Mouse (Mus musculus) heart, adult 2 months (tissue): ENCODE results near the gene Wiz. TPM values are rescaled to one million over a fixed set of nuclear protein-coding genes. Genes with fewer than 3 reads are reported as not detected.

ENCODE experiments used
- DNase-seq, 2 experiments: peaks; one replicate each; pipeline ENCODE4 v3.0.0; 2021
- H3K27ac ChIP-seq: fragments of 200-600 bp; 2 replicates; pipeline ENCODE4 v1.8.1; 2022
- H3K27me3 ChIP-seq: fragments of 200-500 bp; 2 replicates; pipeline ENCODE4 v1.6.1; 2012; ENCODE audit warnings: mild to moderate bottlenecking, low read length, inconsistent platforms, mixed read lengths; ENCODE audit not compliant: control insufficient read depth, insufficient read depth
- H3K36me3 ChIP-seq: fragments of 200-500 bp; 2 replicates; pipeline ENCODE4 v1.6.1; 2012; ENCODE audit warnings: low read length, inconsistent platforms; ENCODE audit not compliant: control insufficient read depth, insufficient read depth
- H3K4me1 ChIP-seq: fragments of 200-500 bp; 2 replicates; pipeline ENCODE4 v1.6.1; 2011; ENCODE audit warnings: low read length; ENCODE audit not compliant: control insufficient read depth, insufficient read depth
- H3K4me3 ChIP-seq: fragments of 200-600 bp; 2 replicates; pipeline ENCODE4 v1.8.1; 2022
- H3K79me2 ChIP-seq: fragments of 200-500 bp; replicated peaks from 2 replicates; pipeline ENCODE4 v1.6.1; 2012; ENCODE audit warnings: mild to moderate bottlenecking, inconsistent platforms, low read length, moderate library complexity, mixed read lengths; ENCODE audit not compliant: control insufficient read depth, insufficient read depth
- H3K9ac ChIP-seq: fragments of 200-500 bp; 2 replicates; pipeline ENCODE4 v1.6.1; 2012; ENCODE audit warnings: low read depth, mild to moderate bottlenecking, control low read depth, inconsistent platforms, low read length, mixed read lengths
- CTCF ChIP-seq: fragments of 200-600 bp; IDR thresholded peaks from 2 replicates; pipeline ENCODE4 v1.8.1; 2022; ENCODE audit warnings: antibody characterized with exemption, mild to moderate bottlenecking, moderate library complexity
- EP300 ChIP-seq: fragments of 200-500 bp; IDR thresholded peaks from 2 replicates; pipeline ENCODE4 v1.6.1; 2011; ENCODE audit warnings: low read depth, low read length, control low read depth; ENCODE audit not compliant: insufficient read depth
- POLR2A ChIP-seq: fragments of 200-500 bp; IDR thresholded peaks from 2 replicates; pipeline ENCODE4 v1.6.1; 2011; ENCODE audit warnings: mild to moderate bottlenecking, low read depth, low read length, control low read depth; ENCODE audit not compliant: insufficient read depth
- WGBS: fragments of 180-500 bp; shearing (Covaris S2); methylation state at CpG from one replicate; pipeline ENCODE4 v1.1.7; 2018; 5-methylcytosine and 5-hydroxymethylcytosine counted together
- intact Hi-C: fragments of 180-260 bp; cut with DNase I; formaldehyde crosslinking; loops from one replicate; pipeline ENCODE4 v1.15.1; 2025
- polyA plus RNA-seq: library from polyadenylated mRNA; depleted of rRNA; stranded (reverse); fragments of >200 nt; gene quantifications from 2 replicates; pipeline ENCODE4 v1.2.3, GENCODE M21; 2012
- total RNA-seq, 2 experiments: library from RNA; stranded (reverse); gene quantifications; 2 replicates each; pipeline ENCODE4 v1.2.3; 2021

Gene Wiz
- total and polyA plus RNA-seq, 3 experiments = 16.0 to 17.2 (median 16.6) TPM

DNA sequence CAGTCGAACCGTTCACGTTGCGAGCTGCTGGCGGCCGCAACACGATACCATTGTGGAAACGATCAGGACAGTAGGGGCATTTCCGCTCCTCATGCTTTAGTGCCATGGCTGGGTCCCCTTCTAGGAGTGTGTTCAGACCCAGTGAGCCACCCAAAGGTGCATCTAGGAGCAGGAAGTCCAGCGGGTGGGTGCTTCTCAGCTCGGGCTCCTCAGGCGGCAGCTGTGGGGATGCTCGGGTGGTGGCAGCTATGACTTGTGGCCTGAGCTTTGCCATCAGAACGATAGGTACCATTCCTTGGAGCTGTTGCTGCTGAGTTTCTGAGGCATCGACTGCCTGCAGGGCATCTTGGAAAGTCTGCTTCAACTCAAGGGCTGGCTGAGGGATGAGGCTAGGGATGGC, 12.8 kb downstream of the Wiz start:
- no peak overlapping the region for H3K27ac ChIP-seq
- no peaks in the 10 kb centered on the region for H3K36me3 ChIP-seq
- no peak for DNase-seq
- no peaks in the 10 kb centered on the region for H3K79me2 ChIP-seq
- no peak overlapping the region for H3K4me3 ChIP-seq
- H3K9ac ChIP-seq = no peak overlapping the region
- H3K27me3 ChIP-seq = no peaks in the 10 kb centered on the region
- intact Hi-C loops = no loop called here
- TF ChIP-seq CTCF (no peak), EP300 (no peak), POLR2A (no peak)
- WGBS = 84% methylated on average over 15 of the region's 15 CpGs
- peaks cover 2% of the 10 kb centered on the region; the same call in 1 of the 2 replicates for H3K4me1 ChIP-seq

DNA sequence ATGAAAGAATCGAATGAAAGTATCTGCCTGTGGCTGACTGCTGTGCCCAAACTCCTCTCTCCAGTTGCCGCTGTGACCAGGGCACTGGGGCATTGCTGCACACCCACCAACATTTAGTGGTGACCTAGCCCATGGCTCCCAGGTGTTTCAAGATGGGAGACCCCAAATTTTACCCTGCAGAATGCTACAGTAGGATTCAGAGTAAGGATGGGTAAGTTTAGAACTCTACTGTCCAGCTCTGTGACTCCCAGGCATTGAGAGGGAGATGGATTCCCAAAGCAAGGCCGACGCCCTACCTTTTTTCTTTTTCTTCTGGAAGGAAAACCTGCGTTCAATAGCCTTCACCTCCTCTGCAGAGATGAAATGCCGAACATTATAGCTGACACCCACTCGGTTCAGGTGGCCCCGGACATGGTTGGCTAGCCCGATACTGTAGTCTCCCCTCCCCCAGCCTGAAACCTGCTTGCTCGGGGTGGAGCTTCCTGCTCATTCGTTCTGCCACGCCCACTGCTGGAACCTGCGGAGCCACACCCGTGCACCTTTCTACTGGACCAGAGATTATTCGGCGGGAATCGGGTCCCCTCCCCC, 20.2 kb downstream of the Wiz start:
- H3K9ac ChIP-seq = no peak overlapping the region
- TF ChIP-seq CTCF (no peak), POLR2A (no peak), EP300 (no peak)
- no peak overlapping the region for H3K4me3 ChIP-seq
- WGBS = 41% methylated on average over 12 of the region's 17 CpGs
- H3K36me3 ChIP-seq = no peaks in the 10 kb centered on the region
- H3K27me3 ChIP-seq = no peaks in the 10 kb centered on the region
- no peaks in the 10 kb centered on the region for H3K79me2 ChIP-seq
- DNase-seq = no peak
- intact Hi-C loops = loop anchor here (1.0 kb wide), 1 partner anchor 9 kb away; no protein-coding TSS in a partner anchor
- H3K4me1 ChIP-seq = peaks cover 1% of the 10 kb centered on the region; the same call in 1 of the 2 replicates
- H3K27ac ChIP-seq = no peak overlapping the region

DNA sequence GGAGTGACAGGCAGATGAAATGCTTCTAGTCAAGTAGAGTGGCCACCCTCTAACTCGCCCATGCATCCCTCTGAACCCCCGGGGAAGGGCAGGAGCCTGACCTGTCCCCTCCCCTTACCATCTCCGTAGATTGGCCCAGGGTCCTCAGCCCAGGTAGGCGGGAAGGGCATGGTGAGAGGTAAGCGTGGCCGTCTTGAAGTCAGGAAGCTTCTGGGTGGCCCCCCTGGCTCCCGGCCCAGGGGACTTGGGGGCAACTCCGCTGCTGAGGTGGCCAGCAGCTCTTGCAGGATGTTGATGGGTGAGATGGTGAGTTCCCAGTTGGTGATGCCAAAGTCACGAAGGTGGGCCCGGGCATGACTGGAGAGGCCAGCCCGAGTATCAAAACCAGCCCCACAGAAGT, 21.5 kb downstream of the Wiz start:
- 91% methylated on average over 11 of the region's 11 CpGs for WGBS
- H3K36me3 ChIP-seq = no peaks in the 10 kb centered on the region
- peaks cover 6% of the 10 kb centered on the region for H3K4me1 ChIP-seq
- 0 out of 2 replicates have a peak, but pooled peaks cover 2% of the 10 kb centered on the region for H3K79me2 ChIP-seq
- H3K27me3 ChIP-seq = no peaks in the 10 kb centered on the region
- intact Hi-C loops = loop anchor here (1.0 kb wide), 1 partner anchor 11 kb away; no protein-coding TSS in a partner anchor
- no peak overlapping the region for H3K27ac ChIP-seq
- no peak overlapping the region for H3K9ac ChIP-seq
- TF ChIP-seq POLR2A (no peak), CTCF (no peak), EP300 (no peak)
- DNase-seq = no peak
- no peak overlapping the region for H3K4me3 ChIP-seq

DNA sequence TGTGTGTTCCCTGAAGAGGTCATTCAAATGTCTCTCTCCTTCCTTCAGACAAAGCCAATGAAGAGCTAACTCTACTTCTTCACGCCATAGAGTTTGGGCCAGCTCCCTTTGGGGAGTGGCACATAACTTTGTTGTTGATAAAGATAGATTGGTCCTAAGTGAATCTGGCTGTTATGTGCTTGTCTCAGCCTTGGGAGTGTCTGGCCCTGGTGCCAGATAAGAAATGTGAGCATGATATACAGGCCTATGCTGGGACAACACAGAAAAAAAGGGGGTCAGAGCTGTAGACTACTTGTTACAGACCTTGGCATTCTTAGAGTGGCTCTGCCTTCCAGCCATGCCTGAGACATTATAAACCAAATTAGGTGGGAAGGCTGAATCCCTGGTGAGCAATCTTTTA, 23.9 kb downstream of the Wiz start:
- H3K27me3 ChIP-seq = no peaks in the 10 kb centered on the region
- H3K36me3 ChIP-seq = no peaks in the 10 kb centered on the region; the same call in 1 of the 2 replicates
- DNase-seq = no peak
- H3K9ac ChIP-seq = no peak overlapping the region
- peaks cover 7% of the 10 kb centered on the region for H3K4me1 ChIP-seq
- intact Hi-C loops = loop anchor here (2.0 kb wide), 1 partner anchor 22 kb away; no protein-coding TSS in a partner anchor
- 53% methylated on average over 1 of the region's 1 CpGs for WGBS
- H3K4me3 ChIP-seq = no peak overlapping the region
- H3K27ac ChIP-seq = no peak overlapping the region
- TF ChIP-seq EP300 (no peak), CTCF (no peak), POLR2A (no peak)
- peaks cover 4% of the 10 kb centered on the region; the same call in 1 of the 2 replicates for H3K79me2 ChIP-seq

DNA sequence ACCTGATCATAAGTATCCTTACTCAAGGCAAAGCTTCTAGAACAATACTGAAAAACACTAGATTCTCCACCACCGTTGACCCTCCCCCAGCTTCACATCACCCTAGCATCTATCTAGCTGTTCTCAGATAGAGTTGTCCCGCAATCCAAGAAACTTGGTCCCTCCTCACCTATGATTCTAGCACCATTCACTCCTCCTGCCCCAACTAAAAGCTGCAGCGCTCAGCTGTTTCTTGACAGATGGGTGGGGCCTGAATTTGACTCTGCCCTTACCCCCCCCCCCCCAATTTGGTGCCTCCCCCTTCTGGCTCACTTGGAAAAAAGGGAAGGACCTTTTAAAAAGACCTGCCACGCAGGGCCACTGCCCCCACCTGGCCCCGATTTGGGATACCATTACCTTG, 24.4 kb downstream of the Wiz start:
- WGBS = 43% methylated on average over 5 of the region's 5 CpGs
- H3K27ac ChIP-seq = peak overlapping the region; percentile 72
- TF ChIP-seq EP300 = no peak
- no peak for TF ChIP-seq CTCF
- TF ChIP-seq POLR2A = no peak
- peaks cover 7% of the 10 kb centered on the region for H3K4me1 ChIP-seq
- no peaks in the 10 kb centered on the region for H3K27me3 ChIP-seq
- H3K79me2 ChIP-seq = peaks cover 4% of the 10 kb centered on the region; the same call in 1 of the 2 replicates
- intact Hi-C loops = loop anchor here (2.0 kb wide), 1 partner anchor 22 kb away; no protein-coding TSS in a partner anchor
- H3K9ac ChIP-seq = no peak overlapping the region
- H3K4me3 ChIP-seq = peak overlapping the region; percentile 88
- no peaks in the 10 kb centered on the region; the same call in 1 of the 2 replicates for H3K36me3 ChIP-seq
- DNase-seq = no peak

DNA sequence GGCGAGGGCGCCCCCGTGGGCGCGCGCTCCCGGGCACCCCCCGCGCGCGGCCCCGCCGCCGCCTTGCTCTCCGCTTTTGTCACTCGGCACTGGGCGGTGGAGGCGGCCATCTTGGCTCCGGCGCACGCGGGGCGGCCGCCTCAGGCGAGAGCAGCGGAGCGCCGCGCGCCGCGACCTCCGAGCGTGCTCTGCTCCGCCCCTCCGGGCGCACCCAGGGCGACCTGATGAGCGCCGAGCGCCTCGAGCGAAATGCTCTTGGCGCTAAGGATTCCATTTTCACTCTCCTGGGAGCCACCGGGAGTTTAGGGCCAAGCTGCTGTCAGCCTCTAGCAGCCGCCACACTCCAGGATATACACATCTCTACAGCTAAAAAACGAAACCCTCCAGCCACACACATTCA, 24.9 kb downstream of the Wiz start:
- no peaks in the 10 kb centered on the region for H3K27me3 ChIP-seq
- H3K4me3 ChIP-seq = peak overlapping the region; percentile 88
- H3K27ac ChIP-seq = peak overlapping the region; percentile 72
- 1% methylated on average over 47 of the region's 47 CpGs for WGBS
- intact Hi-C loops = loop anchor here (2.0 kb wide), 1 partner anchor 22 kb away; no protein-coding TSS in a partner anchor
- peaks cover 4% of the 10 kb centered on the region; the same call in 1 of the 2 replicates for H3K79me2 ChIP-seq
- peak; percentile 93 to 96 for DNase-seq
- H3K9ac ChIP-seq = peak overlapping the region; percentile 83
- peak; percentile 53 for TF ChIP-seq CTCF
- TF ChIP-seq POLR2A = peak; percentile 30; the same call in 1 of the 2 replicates
- 0 out of 2 replicates have a peak, but pooled peaks have one; percentile 39 for TF ChIP-seq EP300
- H3K4me1 ChIP-seq = peaks cover 7% of the 10 kb centered on the region
- H3K36me3 ChIP-seq = no peaks in the 10 kb centered on the region; the same call in 1 of the 2 replicates
